Mouse (Mus musculus): ENCODE results near the gene Igsf11. TPM values are rescaled to one million over a fixed set of nuclear protein-coding genes. Genes with fewer than 3 reads are reported as not detected.
A peak's percentile ranks its signal among the peaks of the same experiment; 100 is the strongest.

The Igsf11 gene
- total RNA-seq, 1 experiment from 2014 or later: 18.8 TPM

DNA sequence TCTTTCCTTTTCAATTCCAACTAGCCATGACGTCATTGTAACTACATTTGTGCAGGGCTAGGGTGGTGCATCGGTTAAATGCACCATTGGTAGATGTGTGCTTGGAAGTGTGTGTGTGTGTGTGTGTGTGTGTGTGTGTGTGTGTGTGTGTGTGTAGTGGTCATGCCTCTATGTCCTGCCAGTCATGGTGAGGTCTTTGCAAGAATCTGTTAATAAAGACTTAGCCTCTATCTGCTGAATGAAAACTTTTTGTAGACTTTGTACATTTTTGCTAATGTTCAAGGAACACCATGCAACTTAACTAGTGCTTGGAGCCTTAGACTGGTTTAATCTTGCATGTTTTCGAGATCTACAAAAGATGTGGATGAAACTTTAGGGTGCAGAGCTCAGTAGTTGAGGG lies 48.3 kb downstream of the Igsf11 start:
- DNase-seq: no peak

GRCm38 (mm10) chr16:38941275-38941674 lies 48.8 kb downstream of the Igsf11 start:
- DNase-seq: no peak

DNA sequence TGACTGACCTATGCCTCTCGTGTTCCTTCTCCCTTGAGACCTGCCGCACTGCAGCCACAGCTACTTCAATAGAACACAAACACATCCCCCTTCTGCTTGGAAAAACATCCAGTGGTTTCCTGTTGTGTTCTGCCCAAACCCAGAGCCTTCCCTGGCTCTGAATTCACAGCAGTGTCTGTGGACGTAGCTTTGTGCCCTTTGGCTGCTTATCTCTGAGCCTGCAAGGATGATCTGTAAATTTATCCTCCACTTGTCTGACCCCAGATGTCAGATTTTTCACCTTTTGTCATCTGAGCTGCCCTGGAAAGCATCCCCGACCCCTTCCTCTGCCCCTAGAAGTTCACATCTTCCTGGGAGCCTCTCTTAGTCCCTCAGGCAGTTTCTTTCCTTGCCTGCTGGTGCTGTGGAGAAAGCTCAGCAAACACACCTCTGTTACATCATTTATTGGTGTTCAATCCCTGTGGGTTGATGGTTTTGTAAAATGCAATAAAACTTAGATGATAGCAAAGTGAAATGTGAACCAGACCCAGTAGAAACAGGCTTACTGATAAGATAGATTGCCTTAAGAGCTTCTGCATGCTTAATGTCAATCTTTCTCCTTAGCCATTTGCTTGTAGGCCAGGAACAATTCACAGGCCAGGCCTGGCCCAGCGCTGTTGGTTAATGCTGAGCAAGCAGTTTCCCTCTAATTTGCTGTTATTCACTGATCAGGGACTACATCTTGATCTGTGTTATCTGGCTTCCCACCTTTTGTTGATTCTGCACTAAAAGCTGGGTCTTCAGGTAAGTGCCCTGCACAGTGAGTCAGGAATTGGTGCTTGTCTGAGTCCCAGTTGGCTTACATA lies 51.5 kb downstream of the Igsf11 start:
- no peak for DNase-seq

DNA sequence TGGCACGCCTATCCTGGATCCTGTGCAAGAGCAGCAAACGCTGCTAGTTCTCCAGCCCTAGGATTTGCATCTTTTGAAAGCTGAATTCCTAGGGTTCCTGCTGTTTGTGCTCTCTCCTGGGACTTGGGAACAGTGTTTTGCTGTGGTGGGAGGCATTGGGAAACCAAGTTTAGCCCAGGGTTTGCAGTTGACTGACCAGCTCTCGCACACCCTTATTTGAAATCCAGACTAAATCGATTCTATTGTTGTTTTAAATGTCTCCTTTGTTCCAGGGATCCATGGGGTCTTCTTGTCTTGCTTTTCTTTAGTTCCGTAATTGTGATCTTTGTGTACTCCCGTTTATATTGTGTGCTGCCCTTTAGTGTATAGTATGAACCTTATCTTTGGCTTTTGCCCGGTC lies 52.6 kb downstream of the Igsf11 start:
- no peak for DNase-seq

DNA sequence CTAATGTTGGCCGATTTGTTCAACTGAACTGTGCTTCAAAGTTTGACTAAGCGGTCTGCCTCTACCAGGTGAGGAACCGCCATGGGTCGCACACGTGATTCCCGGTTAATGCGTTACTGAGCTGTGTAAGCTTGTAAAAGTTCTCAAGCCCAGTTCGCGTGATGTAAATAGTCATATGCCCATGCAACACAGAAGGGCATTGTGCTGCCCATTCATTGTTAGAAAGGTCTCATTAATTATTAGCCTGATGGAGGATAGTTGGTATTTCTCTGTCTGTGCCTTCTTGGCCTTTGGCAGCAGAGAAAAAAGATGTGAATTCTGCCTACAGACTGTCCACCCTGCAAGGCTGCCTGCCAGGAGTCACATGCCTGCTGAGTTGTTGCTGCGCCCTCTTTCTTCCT lies 53.1 kb downstream of the Igsf11 start:
- peak; percentile 21 for DNase-seq

GRCm38 (mm10) chr16:38946453-38946852 lies 54.0 kb downstream of the Igsf11 start:
- no peak for DNase-seq

- no peak for DNase-seq
Observed at GRCm38 (mm10) chr16:38947141-38947879, 54.8 kb downstream of the Igsf11 start.

DNA sequence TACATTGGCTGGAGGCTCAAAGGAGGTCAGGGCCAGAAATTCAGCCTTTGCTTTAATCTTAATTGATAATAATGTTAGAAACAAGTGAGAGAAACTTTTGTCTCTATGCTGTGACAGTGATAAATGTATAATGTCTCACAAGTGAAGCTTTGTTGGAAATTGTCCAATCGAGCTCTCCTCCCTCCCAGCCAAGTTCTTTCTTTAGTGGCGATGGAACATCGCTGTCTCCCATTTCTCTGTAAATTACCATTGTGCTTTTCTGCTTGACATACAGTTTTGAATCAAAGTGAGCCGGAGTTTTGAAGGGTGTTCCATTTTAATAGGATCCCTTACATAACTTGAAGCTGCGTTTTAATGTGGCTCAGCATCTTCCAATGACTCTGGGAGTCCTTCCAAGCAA lies 56.0 kb downstream of the Igsf11 start:
- no peak for DNase-seq

DNA sequence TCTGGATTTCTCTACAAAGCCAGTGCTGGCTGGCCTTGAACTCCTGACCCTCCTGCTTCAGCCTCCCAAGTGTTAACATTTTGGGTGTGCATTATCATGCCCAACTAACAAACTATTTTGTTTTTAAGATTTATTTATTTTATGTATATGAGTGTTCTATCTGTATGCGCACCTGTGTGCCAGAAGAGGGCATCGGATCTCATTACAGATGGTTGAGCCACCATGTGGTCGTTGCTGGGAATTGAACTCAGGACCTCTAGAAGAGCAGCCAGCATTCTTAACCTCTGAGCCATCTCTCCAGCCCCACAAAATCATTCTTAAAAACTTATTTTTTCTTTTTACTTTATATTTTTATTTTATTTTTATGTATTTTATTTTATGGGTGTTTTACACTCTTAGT lies 60.4 kb downstream of the Igsf11 start:
- DNase-seq: no peak

- DNase-seq: no peak
Observed at GRCm38 (mm10) chr16:38953821-38954220, 61.4 kb downstream of the Igsf11 start.

DNA sequence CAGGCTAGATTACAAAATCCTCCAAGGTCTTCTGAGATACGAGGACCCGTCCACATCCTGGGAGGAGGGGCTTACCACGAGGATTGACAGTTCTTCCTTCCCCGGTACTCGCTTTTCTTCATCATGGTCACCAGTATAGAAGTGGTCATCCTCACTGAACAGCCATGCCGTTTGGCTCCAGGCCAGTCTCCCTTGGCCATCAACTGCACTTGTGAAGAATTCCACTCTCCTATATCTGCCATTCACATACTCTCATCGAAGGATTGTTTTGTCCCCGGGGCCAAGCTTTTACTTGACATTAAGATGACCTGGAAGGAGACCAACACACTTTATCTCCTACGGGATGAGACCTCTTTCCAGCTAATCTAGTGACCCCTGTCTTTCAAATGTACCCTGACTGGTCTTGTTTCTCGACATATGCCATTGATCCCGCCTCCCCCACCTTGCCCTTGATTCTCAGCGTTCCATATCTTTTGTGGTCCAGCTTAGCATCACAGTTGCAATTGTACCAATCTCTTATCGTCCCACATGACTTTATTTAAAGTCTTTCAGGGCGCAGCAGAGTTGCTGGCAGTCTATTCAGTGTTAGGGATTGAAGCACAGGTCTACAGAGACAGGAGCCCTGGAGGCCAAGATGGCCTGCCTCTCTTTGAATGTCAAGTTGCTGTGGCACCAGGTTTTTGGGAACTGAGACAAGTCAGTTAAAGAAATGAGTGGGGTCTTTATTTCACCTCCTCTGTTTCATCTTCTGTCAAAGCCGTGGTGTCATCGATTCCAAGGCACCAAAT lies 62.2 kb downstream of the Igsf11 start:
- no peak for DNase-seq

GRCm38 (mm10) chr16:38955296-38955695 lies 62.8 kb downstream of the Igsf11 start:
- DNase-seq: no peak

GRCm38 (mm10) chr16:38958801-38959200 lies 66.3 kb downstream of the Igsf11 start:
- no peak for DNase-seq

DNA sequence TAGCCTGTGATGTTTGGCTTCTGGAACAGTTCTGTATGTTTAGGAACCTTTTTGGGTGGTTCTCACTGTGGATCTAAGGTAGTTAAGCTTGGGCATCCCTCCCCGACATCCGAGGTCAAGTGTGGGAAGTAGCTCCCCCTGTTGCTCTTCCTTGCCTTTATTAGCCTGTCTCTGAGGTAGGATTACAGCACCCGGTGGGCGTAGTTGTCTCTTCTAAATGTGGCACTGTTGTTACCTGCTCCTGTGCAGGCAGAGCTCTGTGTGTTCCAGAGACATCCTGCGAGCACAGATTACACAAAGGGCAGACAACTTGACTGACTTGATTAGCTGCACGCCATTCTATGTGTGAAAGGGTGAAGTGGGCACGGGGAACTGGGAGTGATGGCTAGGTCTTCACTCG lies 68.1 kb downstream of the Igsf11 start:
- DNase-seq: no peak

DNA sequence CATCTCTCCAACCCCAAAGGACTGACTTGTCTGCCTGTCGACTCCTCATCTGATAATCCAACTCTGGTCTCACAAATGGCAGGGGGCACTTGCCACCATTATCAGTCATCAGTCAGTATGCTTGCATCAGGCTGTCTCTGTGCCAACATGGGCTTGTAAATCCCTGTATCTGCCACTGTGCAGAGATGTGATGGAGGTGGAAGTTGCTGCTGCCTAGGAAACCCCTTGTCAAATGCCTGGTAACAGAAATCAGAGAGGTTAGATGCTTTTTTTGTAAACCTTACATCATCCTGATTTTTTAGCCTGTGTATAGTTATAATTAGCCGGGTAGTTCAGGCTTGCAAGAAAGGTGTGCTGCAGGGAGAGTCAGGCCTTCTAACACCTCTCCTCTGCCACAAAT lies 69.4 kb downstream of the Igsf11 start:
- DNase-seq: no peak

DNA sequence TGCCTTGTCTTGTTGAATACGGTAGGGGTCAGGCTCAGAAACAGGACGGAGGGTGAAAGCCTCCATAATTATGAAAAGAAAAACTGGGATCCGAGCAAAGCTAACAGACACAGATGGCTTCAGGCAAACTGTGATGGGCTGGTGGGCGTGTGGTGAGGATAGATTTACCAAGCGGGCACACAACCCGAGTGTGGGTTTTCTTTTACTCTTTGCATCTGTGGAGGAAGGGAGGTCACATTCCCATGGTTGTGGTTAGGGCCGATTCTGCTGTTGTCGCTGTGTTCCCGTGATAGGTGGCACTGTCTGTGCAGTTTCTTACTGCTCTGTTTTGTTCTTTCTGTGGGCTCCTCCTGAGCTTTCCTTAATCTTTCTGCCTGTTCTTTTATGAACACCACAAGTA lies 70.2 kb downstream of the Igsf11 start:
- no peak for DNase-seq

DNA sequence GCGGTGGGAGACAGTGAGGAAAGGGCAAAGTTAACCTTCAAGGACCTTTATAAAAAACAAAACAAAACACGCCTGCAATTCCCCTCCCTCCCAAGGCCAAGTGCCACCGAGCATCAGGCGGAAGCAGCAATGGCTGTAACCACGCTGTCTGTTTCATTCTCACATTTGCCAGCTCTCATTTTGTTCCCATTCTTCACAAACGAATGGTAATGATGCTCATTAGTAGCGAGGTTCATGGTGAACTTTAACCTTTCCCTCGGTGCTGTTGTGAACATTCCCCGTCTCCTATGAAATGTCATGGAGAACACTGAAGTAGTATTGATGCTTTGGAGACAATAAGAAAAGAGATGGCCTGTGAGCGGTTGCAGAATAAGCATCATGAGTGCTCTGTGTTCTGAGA lies 74.6 kb downstream of the Igsf11 start:
- DNase-seq: no peak

GRCm38 (mm10) chr16:38976151-38976550 lies 83.7 kb downstream of the Igsf11 start:
- DNase-seq: no peak

GRCm38 (mm10) chr16:38978546-38978945 lies 86.1 kb downstream of the Igsf11 start:
- DNase-seq: no peak

DNA sequence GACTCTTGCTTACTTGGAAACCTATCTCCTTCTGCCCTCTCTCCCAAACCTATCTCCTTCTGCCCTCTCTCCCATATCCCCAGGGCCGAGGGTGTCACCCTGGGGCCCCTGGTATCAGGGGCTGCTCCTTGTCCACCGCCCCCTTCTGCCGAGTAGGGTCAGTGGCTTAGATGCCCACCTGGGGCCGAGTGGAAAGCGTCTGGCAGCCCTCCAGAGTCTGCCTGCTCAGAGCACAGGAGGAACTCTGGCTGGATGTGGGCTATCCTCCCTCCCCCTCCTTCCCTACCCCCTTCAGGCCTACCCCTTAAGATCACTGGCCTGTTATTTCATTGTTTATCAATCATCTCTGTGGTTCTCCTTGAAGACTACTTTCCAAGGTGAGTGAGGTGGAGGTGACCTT lies 88.1 kb downstream of the Igsf11 start:
- DNase-seq: no peak

GRCm38 (mm10) chr16:38982051-38982450 lies 89.6 kb downstream of the Igsf11 start:
- DNase-seq: no peak

- DNase-seq: no peak
Observed at GRCm38 (mm10) chr16:38982508-38983236, 90.2 kb downstream of the Igsf11 start.

Measured in adrenal gland, postnatal 14 days (tissue).